Mouse (Mus musculus) neural tube, embryonic 14.5 days (tissue): ENCODE measurements around the gene 9530077C05Rik. TPM values are rescaled to one million over a fixed set of nuclear protein-coding genes. Genes with fewer than 3 reads are reported as not detected.
"Not testable (repeated sequence)": the region's sequence is repeated elsewhere in the genome, so short reads cannot be mapped to it uniquely, and the experiment has no call there.

Experiments used
- ATAC-seq: fragments of 200-750 bp; cut with Nextera tagmentation; 2 replicates; pipeline ENCODE4 v1.8.0; 2017; ENCODE audit warnings: low read depth, mild to moderate bottlenecking, moderate TSS enrichment, moderate library complexity
- H3K27ac ChIP-seq: fragments of 300-500 bp; sonication (generic); 2 replicates; pipeline ENCODE4 v1.5.1; 2014; ENCODE audit warnings: low read depth, mild to moderate bottlenecking, control low read depth, low read length, moderate library complexity, mixed read lengths
- H3K27me3 ChIP-seq: fragments of 300-500 bp; sonication (generic); 2 replicates; pipeline ENCODE4 v1.6.1; 2014; ENCODE audit warnings: low read length; ENCODE audit not compliant: control insufficient read depth, insufficient read depth
- H3K36me3 ChIP-seq: fragments of 300-500 bp; sonication (generic); 2 replicates; pipeline ENCODE4 v1.6.1; 2014; ENCODE audit warnings: low read length, mixed read lengths; ENCODE audit not compliant: control insufficient read depth, insufficient read depth
- H3K4me1 ChIP-seq: fragments of 300-500 bp; sonication (generic); 2 replicates; pipeline ENCODE4 v1.6.1; 2014; ENCODE audit warnings: low read length; ENCODE audit not compliant: control insufficient read depth, insufficient read depth
- H3K4me2 ChIP-seq: fragments of 300-500 bp; sonication (generic); 2 replicates; pipeline ENCODE4 v1.6.1; 2014; ENCODE audit warnings: mild to moderate bottlenecking, low read depth, low read length, control low read depth
- H3K4me3 ChIP-seq: fragments of 300-500 bp; sonication (generic); 2 replicates; pipeline ENCODE4 v1.5.1; 2014; ENCODE audit warnings: low read depth, low read length, control low read depth, mixed read lengths
- H3K9ac ChIP-seq: fragments of 300-500 bp; sonication (generic); replicated peaks from 2 replicates; pipeline ENCODE4 v1.6.1; 2014; ENCODE audit warnings: low read depth, mild to moderate bottlenecking, control low read depth, low read length, mixed read lengths
- H3K9me3 ChIP-seq: fragments of 300-500 bp; sonication (generic); 2 replicates; pipeline ENCODE4 v1.6.1; 2016; ENCODE audit warnings: low read length; ENCODE audit not compliant: control insufficient read depth
- WGBS: fragments of 180-500 bp; shearing (Covaris S2); extraction: QIAGEN DNeasy Blood & Tissue Kit; methylation state at CpG from one replicate; pipeline ENCODE4 v1.1.7; 2014; 5-methylcytosine and 5-hydroxymethylcytosine counted together
- polyA plus RNA-seq: library from polyadenylated mRNA; unstranded; fragments of >200 nt; fragmentation: Nextera tagmentation; extraction: Ambion mirVana; gene quantifications from 2 replicates; pipeline ENCODE4 v1.2.1, GENCODE M21; 2014

The 9530077C05Rik gene
- polyA plus RNA-seq, 1 experiment from 2014 or later: 15.1 TPM

DNA sequence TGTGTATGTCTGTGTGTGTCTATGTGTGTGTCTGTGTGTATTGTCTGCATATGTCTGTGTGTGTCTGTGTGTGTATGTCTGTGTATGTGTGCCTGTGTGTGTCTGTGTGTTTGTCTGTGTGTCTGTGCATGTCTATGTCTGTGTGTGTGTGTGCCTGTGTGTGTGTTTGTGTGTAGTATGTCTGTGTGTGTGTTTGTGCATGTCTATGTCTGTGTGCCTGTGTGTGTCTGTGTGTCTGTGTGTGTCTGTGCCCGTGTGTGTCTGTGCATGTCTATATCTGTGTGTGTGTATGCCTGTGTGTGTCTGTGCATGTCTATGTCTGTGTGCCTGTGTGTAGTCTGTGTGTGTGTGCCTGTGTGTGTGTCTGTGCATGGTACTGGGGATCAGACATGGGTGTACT, 33.8 kb downstream of the 9530077C05Rik start:
- Histone ChIP-seq H3K9me3 (no peaks in the 10 kb centered on the region), H3K4me3 (no peak overlapping the region), H3K4me1 (no peaks in the 10 kb centered on the region), H3K27ac (no peak overlapping the region), H3K9ac (no peak overlapping the region), H3K27me3 (no peaks in the 10 kb centered on the region), H3K4me2 (no peak overlapping the region), H3K36me3 (peaks cover 34% of the 10 kb centered on the region)
- no peak for ATAC-seq
- 94% methylated on average over 1 of the region's 1 CpGs for WGBS

- no peak overlapping the region for H3K9ac ChIP-seq
- WGBS: 95% methylated on average over 5 of the region's 5 CpGs
- no peak for ATAC-seq
- H3K27me3 ChIP-seq: no peaks in the 10 kb centered on the region
- H3K36me3 ChIP-seq: peaks cover 55% of the 10 kb centered on the region
- H3K27ac ChIP-seq: no peak overlapping the region
- H3K4me3 ChIP-seq: no peak overlapping the region
- H3K4me1 ChIP-seq: no peaks in the 10 kb centered on the region
- no peaks in the 10 kb centered on the region for H3K9me3 ChIP-seq
- no peak overlapping the region for H3K4me2 ChIP-seq
These were observed 35.9 kb downstream of the 9530077C05Rik start for GRCm38 (mm10) chr9:22447213-22447612.

DNA sequence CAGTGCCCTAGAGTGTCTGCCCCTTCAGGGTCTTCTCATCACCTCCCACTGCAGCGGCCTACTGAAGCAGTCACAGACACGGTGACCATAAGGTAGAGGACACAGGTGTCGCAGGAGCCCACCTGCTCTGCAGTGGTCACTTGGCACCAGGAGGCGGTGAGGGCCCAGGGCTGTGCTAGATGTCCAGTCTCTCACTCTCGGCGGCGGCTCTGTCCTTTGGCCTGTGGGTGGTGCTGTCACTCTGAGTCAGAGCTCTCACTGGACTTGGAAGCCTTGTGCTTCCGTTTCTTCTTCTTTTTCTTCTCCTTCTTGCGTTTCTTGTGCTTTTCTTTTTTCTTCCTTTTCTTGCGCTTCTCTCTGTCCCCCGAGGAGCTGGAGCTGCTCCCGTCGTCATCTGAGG, 37.1 kb downstream of the 9530077C05Rik start:
- H3K27me3 ChIP-seq: no peaks in the 10 kb centered on the region
- H3K4me2 ChIP-seq: no peak overlapping the region
- H3K9ac ChIP-seq: no peak overlapping the region
- H3K9me3 ChIP-seq: no peaks in the 10 kb centered on the region
- H3K36me3 ChIP-seq: peaks cover 67% of the 10 kb centered on the region
- H3K4me3 ChIP-seq: no peak overlapping the region
- ATAC-seq: no peak
- no peaks in the 10 kb centered on the region for H3K4me1 ChIP-seq
- no peak overlapping the region for H3K27ac ChIP-seq
- 93% methylated on average over 13 of the region's 13 CpGs for WGBS

GRCm38 (mm10) chr9:22449209-22449608, 37.9 kb downstream of the 9530077C05Rik start:
- H3K9ac ChIP-seq: no peak overlapping the region
- WGBS: 98% methylated on average over 6 of the region's 6 CpGs

DNA sequence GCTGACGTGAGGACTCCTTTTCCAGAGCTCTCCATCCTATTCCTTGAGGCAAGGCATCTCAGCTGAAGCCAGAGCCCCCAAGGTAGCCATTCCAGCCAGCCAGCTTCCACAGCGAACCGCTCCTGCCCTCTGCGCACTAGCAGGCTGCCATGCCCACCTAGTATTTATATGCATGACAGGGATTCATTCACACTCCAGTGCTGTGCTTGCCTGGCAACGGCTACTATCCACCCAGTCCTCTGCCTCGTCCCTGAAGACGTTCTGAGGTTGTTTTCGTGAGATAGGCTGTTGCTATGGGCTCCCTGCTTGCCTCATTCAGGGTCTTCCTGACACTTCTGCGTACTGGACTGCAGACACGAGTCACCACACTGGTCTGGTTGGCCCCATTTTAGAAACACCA, 41.4 kb downstream of the 9530077C05Rik start:
- no peak overlapping the region for H3K27ac ChIP-seq
- 87% methylated on average over 10 of the region's 10 CpGs for WGBS
- H3K4me3 ChIP-seq: no peak overlapping the region
- no peaks in the 10 kb centered on the region for H3K9me3 ChIP-seq
- H3K27me3 ChIP-seq: no peaks in the 10 kb centered on the region
- ATAC-seq: no peak
- no peaks in the 10 kb centered on the region for H3K4me1 ChIP-seq
- H3K9ac ChIP-seq: no peak overlapping the region
- peaks cover 88% of the 10 kb centered on the region for H3K36me3 ChIP-seq
- no peak overlapping the region for H3K4me2 ChIP-seq

More at GRCm38 (mm10) chr9:22449209-22449608, 37.9 kb downstream of the 9530077C05Rik start:
- no peak for ATAC-seq
- H3K27ac ChIP-seq: no peak overlapping the region
- no peak overlapping the region for H3K4me3 ChIP-seq
- H3K4me1 ChIP-seq: no peaks in the 10 kb centered on the region
- no peaks in the 10 kb centered on the region for H3K27me3 ChIP-seq
- peaks cover 71% of the 10 kb centered on the region for H3K36me3 ChIP-seq
- H3K9me3 ChIP-seq: no peaks in the 10 kb centered on the region
- H3K4me2 ChIP-seq: no peak overlapping the region

- Histone ChIP-seq H3K27ac (no peak overlapping the region), H3K27me3 (no peaks in the 10 kb centered on the region), H3K4me3 (no peak overlapping the region), H3K4me1 (no peaks in the 10 kb centered on the region), H3K4me2 (no peak overlapping the region), H3K9me3 (no peaks in the 10 kb centered on the region), H3K36me3 (peaks cover 80% of the 10 kb centered on the region), H3K9ac (no peak overlapping the region)
- no peak for ATAC-seq
- WGBS: 96% methylated on average over 10 of the region's 10 CpGs
These were observed 42.2 kb downstream of the 9530077C05Rik start for GRCm38 (mm10) chr9:22453501-22453924.

GRCm38 (mm10) chr9:22453990-22454389, 42.7 kb downstream of the 9530077C05Rik start, which contains the start of gene Gm17545:
Gm17545 (plus strand) TSS chr9:22454290.
- not testable (repeated sequence) for H3K4me1 ChIP-seq, H3K9me3 ChIP-seq, H3K27me3 ChIP-seq, H3K27ac ChIP-seq, H3K9ac ChIP-seq, ATAC-seq, H3K4me2 ChIP-seq, H3K4me3 ChIP-seq
- 96% methylated on average over 8 of the region's 8 CpGs for WGBS
- H3K36me3 ChIP-seq: peaks cover 77% of the 10 kb centered on the region

DNA sequence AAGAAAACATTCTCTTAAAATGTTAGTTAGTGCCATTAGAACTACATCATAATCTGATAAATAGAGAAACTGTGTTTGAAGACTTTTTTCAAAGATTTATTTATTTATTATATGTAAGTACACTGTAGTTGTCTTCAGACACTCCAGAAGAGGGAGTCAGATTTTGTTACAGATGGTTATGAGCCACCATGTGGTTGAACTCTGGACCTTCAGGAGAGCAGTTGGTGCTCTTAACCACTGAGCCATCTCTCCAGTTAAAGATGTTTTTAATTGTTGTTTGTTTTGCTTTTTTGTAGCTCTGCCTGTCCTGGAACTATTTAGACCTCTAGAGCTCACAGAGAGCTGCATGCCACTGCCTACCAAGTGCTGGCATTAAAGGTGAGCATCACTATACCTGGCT, 43.7 kb downstream of the 9530077C05Rik start:
- no peak for ATAC-seq
- H3K4me2 ChIP-seq: no peak overlapping the region
- no peak overlapping the region for H3K4me3 ChIP-seq
- H3K9ac ChIP-seq: no peak overlapping the region
- no peak overlapping the region for H3K27ac ChIP-seq
- H3K4me1 ChIP-seq: no peaks in the 10 kb centered on the region
- peaks cover 66% of the 10 kb centered on the region for H3K36me3 ChIP-seq
- H3K27me3 ChIP-seq: no peaks in the 10 kb centered on the region
- no peaks in the 10 kb centered on the region for H3K9me3 ChIP-seq

GRCm38 (mm10) chr9:22457142-22457835, 46.0 kb downstream of the 9530077C05Rik start:
- Histone ChIP-seq H3K36me3 (peaks cover 44% of the 10 kb centered on the region), H3K4me3 (no peak overlapping the region), H3K27ac (no peak overlapping the region), H3K9ac (no peak overlapping the region), H3K9me3 (no peaks in the 10 kb centered on the region), H3K27me3 (no peaks in the 10 kb centered on the region), H3K4me2 (no peak overlapping the region), H3K4me1 (no peaks in the 10 kb centered on the region)
- ATAC-seq: no peak
- WGBS: 87% methylated on average over 11 of the region's 11 CpGs
